Mouse (Mus musculus): ENCODE measurements around the gene Rps19. TPM values are rescaled to one million over a fixed set of nuclear protein-coding genes. Genes with fewer than 3 reads are reported as not detected.
"Not testable (repeated sequence)": the region's sequence is repeated elsewhere in the genome, so short reads cannot be mapped to it uniquely, and the experiment has no call there.

Gene Rps19
- total RNA-seq (2014; fragmentation: Nextera tagmentation) = 877 and 949 TPM in 2 replicates
- total RNA-seq (2017) = 1,262 and 1,401 TPM in 2 replicates
- polyA plus RNA-seq (2012) = 2,998 and 3,499 TPM in 2 replicates

DNA sequence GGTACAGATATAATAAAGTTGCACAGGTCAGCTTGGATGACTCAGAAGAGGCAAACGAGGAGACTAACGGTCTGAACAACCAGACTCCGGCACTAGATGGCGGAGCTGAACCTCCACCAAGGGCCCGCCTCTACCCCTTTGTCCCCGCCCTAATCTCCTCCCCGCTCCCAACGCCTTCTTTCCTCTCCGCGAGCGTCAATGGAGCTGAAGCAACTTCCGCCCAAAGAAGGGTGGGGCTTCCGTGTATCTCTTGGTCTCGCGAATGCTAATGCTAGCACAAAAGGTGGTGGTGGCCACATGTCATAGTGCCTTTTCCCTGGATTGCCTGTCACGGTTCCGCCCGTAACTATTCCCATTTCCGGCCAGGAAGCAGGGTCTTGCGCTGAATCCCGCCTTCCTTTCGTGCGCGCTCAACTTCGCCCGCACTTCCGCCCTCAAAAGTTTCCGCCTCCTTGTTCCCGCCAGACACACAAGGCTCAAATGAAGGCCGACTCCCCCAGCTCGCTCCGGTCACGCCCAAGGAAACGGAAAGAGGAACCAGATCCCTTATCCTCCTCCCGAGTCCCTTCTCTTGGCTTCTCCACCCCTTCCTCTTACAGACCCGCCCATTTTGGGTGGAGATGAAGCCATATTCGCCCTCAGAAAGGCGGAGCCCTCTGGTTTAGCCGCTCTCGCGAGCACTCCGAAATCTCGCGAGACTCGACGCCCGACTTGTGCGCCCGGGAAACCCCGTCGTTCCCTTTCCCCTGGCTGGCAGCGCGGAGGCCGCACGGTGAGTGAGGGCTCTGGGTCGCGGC, at the start of gene Rps19:
Gene Rps19 (plus strand): TSS at position 476 of the 797 bp plus-strand sequence.
- Histone ChIP-seq H3K4me3 (ENCODE audit: low read depth, low read length) (peak within 1 kb of the TSS; percentile 97), H3K36me3 (replicated peaks) (peaks cover 44% of the 10 kb centered on the region), H3K4me1 (ENCODE audit: insufficient read depth, low read depth, low read length) (peaks cover 41% of the 10 kb centered on the region), H3K9me3 (replicated peaks) (no peaks in the 10 kb centered on the region), H3K27me3 (ENCODE audit: insufficient read depth, low read length) (peaks cover 23% of the 10 kb centered on the region)
- DNase-seq (ENCODE audit: low spot score) (peak; percentile 94), ATAC-seq (ENCODE audit: extremely low read depth, insufficient number of reproducible peaks, low FRiP score, poor library complexity, severe bottlenecking) (peak; percentile 91)
- no peak for TF ChIP-seq GATA2 (IDR thresholded peaks at IDR 0.05; ENCODE audit: borderline replicate concordance, low read depth, low read length)
- no peak for TF ChIP-seq GATA1 (IDR thresholded peaks at IDR 0.05; ENCODE audit: borderline replicate concordance, low read length)
- no peak for TF ChIP-seq TAL1 (conservative IDR thresholded peaks at IDR 0.05; ENCODE audit: low read depth, low read length)
- TF ChIP-seq POLR2AphosphoS5 (IDR thresholded peaks at IDR 0.05; ENCODE audit: insufficient replicate concordance, low read depth, low read length) = no peak
- TF ChIP-seq CTCF (IDR thresholded peaks at IDR 0.05; ENCODE audit: low read depth, low read length) = no peak

DNA sequence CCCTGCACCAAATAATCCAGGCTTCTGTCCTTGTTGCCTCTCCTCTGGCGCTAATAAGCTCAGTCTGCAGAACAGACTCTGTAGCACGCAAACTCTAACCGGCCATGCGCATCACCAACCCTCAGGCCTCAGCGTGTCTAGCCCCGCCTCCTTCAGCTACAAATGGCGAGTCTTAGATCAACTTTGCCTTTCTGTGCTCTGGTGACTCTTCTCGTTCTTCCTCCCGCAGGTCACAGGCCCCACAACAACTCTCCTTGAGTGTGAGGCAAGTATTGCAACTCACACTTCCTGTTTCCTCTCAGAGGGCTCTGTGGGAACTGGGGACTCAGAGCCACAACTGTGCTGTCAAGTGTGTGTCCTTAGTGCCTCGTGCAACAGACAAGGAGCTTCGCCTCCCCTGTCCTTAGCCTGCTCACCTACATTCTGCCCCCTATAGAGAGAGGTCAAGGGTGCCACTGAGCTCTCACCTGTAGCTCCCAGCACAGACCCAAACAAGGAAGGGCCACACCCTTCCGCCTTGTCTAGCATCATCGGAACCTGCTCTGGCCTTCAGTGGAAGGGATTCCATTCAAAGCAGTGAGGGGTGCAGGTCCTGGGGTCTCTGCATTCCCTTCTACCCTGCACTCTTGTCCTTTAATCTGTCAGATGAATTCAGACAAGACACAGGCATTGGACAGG, 45.3 kb upstream of the Rps19 start:
- not testable (repeated sequence) for H3K27me3 ChIP-seq (ENCODE audit: insufficient read depth, low read length); ATAC-seq (ENCODE audit: extremely low read depth, insufficient number of reproducible peaks, low FRiP score, poor library complexity, severe bottlenecking); H3K9me3 ChIP-seq (replicated peaks); H3K4me3 ChIP-seq (ENCODE audit: low read depth, low read length); DNase-seq (ENCODE audit: low spot score); H3K36me3 ChIP-seq (replicated peaks)
- peaks cover 13% of the 10 kb centered on the region for H3K4me1 ChIP-seq (ENCODE audit: insufficient read depth, low read depth, low read length)

DNA sequence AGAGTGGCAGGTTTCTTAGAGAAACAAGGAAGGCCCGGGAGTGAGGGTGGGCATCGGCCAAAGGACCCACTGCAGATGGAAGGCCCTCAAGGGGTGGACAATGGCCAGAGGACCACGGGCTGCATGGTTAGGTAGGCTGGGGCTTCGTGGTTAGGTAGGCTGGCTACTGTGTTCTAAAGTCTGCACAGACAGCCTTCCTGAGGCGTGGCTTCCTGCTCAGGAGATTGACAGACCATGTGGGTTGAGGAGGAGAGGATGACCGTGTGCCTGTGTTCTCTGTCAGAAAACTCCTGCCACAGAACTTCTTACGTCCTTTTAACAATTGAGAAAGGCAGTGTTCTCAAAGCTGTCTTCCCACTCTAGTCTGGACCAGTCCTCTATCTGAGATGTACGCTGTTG, 44.8 kb upstream of the Rps19 start:
- Histone ChIP-seq H3K27me3 (ENCODE audit: insufficient read depth, low read length) (no peaks in the 10 kb centered on the region), H3K9me3 (replicated peaks) (no peaks in the 10 kb centered on the region), H3K36me3 (replicated peaks) (no peaks in the 10 kb centered on the region), H3K4me3 (ENCODE audit: low read depth, low read length) (no peak overlapping the region), H3K4me1 (ENCODE audit: insufficient read depth, low read depth, low read length) (peaks cover 13% of the 10 kb centered on the region)
- no peak for DNase-seq (ENCODE audit: low spot score)
- ATAC-seq (ENCODE audit: extremely low read depth, insufficient number of reproducible peaks, low FRiP score, poor library complexity, severe bottlenecking) = no peak
- TF ChIP-seq TAL1 (conservative IDR thresholded peaks at IDR 0.05; ENCODE audit: low read depth, low read length) = no peak
- TF ChIP-seq GATA2 (IDR thresholded peaks at IDR 0.05; ENCODE audit: borderline replicate concordance, low read depth, low read length) = no peak
- TF ChIP-seq POLR2AphosphoS5 (IDR thresholded peaks at IDR 0.05; ENCODE audit: insufficient replicate concordance, low read depth, low read length) = no peak
- no peak for TF ChIP-seq CTCF (IDR thresholded peaks at IDR 0.05; ENCODE audit: low read depth, low read length)
- TF ChIP-seq GATA1 (IDR thresholded peaks at IDR 0.05; ENCODE audit: borderline replicate concordance, low read length) = no peak

DNA sequence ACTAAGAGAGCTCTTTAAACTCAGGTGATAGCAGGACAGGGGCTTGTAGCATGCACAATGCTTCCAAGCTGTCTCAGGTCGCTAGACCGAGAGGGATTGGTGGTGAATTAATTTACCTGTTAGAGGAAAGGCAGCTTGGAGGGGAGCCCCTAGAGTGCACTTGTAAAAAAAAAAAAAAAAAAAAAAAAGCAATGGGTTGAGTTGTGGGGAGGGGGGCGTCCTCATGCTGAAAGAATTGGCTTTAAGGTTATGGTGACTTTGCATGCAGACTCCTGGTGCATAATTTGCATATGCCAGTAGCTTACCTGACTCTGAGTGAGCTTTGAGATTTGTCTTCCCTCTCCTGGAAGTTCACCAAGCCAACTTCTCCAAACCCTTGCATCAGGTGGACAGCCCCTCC, 43.8 kb upstream of the Rps19 start:
- Histone ChIP-seq H3K36me3 (replicated peaks) (no peaks in the 10 kb centered on the region), H3K4me3 (ENCODE audit: low read depth, low read length) (no peak overlapping the region), H3K4me1 (ENCODE audit: insufficient read depth, low read depth, low read length) (peaks cover 16% of the 10 kb centered on the region), H3K9me3 (replicated peaks) (no peaks in the 10 kb centered on the region), H3K27me3 (ENCODE audit: insufficient read depth, low read length) (no peaks in the 10 kb centered on the region)
- TF ChIP-seq POLR2AphosphoS5 (IDR thresholded peaks at IDR 0.05; ENCODE audit: insufficient replicate concordance, low read depth, low read length) (no peak), CTCF (IDR thresholded peaks at IDR 0.05; ENCODE audit: low read depth, low read length) (no peak), GATA2 (IDR thresholded peaks at IDR 0.05; ENCODE audit: borderline replicate concordance, low read depth, low read length) (no peak), TAL1 (conservative IDR thresholded peaks at IDR 0.05; ENCODE audit: low read depth, low read length) (no peak), GATA1 (IDR thresholded peaks at IDR 0.05; ENCODE audit: borderline replicate concordance, low read length) (no peak)
- ATAC-seq (ENCODE audit: extremely low read depth, insufficient number of reproducible peaks, low FRiP score, poor library complexity, severe bottlenecking) (no peak), DNase-seq (ENCODE audit: low spot score) (no peak)

DNA sequence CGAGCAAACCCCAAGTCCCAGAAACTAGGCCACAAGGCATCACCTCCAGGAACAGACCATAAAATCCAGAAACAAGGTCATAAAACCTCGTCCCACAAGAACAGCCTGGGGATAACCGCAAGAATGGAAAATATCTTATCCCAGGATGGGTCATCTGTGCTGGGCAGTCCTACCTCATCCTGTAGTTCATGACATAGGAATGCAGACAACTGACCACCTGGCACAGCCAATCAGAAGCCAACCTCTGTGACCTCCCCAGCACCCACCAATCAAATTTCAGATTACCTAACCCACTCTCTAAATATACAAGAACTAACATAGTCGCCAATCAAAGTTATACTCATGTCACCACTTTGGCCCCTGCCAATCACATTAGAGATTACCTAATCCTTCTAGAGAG, 43.2 kb upstream of the Rps19 start:
- H3K27me3 ChIP-seq (ENCODE audit: insufficient read depth, low read length) = no peaks in the 10 kb centered on the region
- TF ChIP-seq GATA1 (IDR thresholded peaks at IDR 0.05; ENCODE audit: borderline replicate concordance, low read length) = no peak
- TF ChIP-seq CTCF (IDR thresholded peaks at IDR 0.05; ENCODE audit: low read depth, low read length) = no peak
- no peak for TF ChIP-seq POLR2AphosphoS5 (IDR thresholded peaks at IDR 0.05; ENCODE audit: insufficient replicate concordance, low read depth, low read length)
- no peak for TF ChIP-seq GATA2 (IDR thresholded peaks at IDR 0.05; ENCODE audit: borderline replicate concordance, low read depth, low read length)
- no peak for TF ChIP-seq TAL1 (conservative IDR thresholded peaks at IDR 0.05; ENCODE audit: low read depth, low read length)
- H3K4me1 ChIP-seq (ENCODE audit: insufficient read depth, low read depth, low read length) = peaks cover 21% of the 10 kb centered on the region
- H3K9me3 ChIP-seq (replicated peaks) = no peaks in the 10 kb centered on the region
- no peaks in the 10 kb centered on the region for H3K36me3 ChIP-seq (replicated peaks)
- DNase-seq (ENCODE audit: low spot score) (no peak), ATAC-seq (ENCODE audit: extremely low read depth, insufficient number of reproducible peaks, low FRiP score, poor library complexity, severe bottlenecking) (no peak)
- no peak overlapping the region for H3K4me3 ChIP-seq (ENCODE audit: low read depth, low read length)

DNA sequence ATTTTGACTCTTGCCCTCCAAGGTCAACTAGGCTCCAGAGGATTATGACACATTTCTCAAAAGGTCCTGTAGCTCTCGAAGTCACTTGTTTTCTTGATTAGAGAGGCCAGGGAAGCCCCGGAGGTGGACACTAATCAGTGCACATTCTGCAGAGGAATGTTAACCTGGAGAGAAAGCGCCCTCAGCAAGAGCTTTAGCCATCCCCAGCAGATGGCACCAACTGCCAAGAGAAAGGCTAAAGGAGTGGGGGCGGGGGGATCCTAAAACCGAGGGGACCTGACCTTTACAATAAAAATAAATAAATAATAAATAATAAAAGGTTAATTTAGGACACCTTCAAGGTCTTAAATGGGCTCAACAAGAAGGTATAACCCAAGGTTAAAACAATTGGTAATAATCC, 40.0 kb upstream of the Rps19 start:
- TF ChIP-seq TAL1 (conservative IDR thresholded peaks at IDR 0.05; ENCODE audit: low read depth, low read length) = no peak
- TF ChIP-seq POLR2AphosphoS5 (IDR thresholded peaks at IDR 0.05; ENCODE audit: insufficient replicate concordance, low read depth, low read length) = no peak
- TF ChIP-seq CTCF (IDR thresholded peaks at IDR 0.05; ENCODE audit: low read depth, low read length) = no peak
- no peak for TF ChIP-seq GATA2 (IDR thresholded peaks at IDR 0.05; ENCODE audit: borderline replicate concordance, low read depth, low read length)
- no peak for TF ChIP-seq GATA1 (IDR thresholded peaks at IDR 0.05; ENCODE audit: borderline replicate concordance, low read length)
- no peaks in the 10 kb centered on the region for H3K27me3 ChIP-seq (ENCODE audit: insufficient read depth, low read length)
- peaks cover 40% of the 10 kb centered on the region for H3K4me1 ChIP-seq (ENCODE audit: insufficient read depth, low read depth, low read length)
- ATAC-seq (ENCODE audit: extremely low read depth, insufficient number of reproducible peaks, low FRiP score, poor library complexity, severe bottlenecking) (no peak), DNase-seq (ENCODE audit: low spot score) (no peak)
- no peaks in the 10 kb centered on the region for H3K36me3 ChIP-seq (replicated peaks)
- no peaks in the 10 kb centered on the region for H3K9me3 ChIP-seq (replicated peaks)
- no peak overlapping the region for H3K4me3 ChIP-seq (ENCODE audit: low read depth, low read length)

All from G1E (cell line).